Mouse (Mus musculus) lung, embryonic 16.5 days (tissue): Measurements from ENCODE around the gene Shld2. TPM values are rescaled to one million over a fixed set of nuclear protein-coding genes. Genes with fewer than 3 reads are reported as not detected.

Source experiments
- ATAC-seq: fragments of 200-750 bp; cut with Nextera tagmentation; 2 replicates; pipeline ENCODE4 v1.8.0; 2017; ENCODE audit warnings: low read depth, mild to moderate bottlenecking, moderate library complexity
- H3K27ac ChIP-seq: fragments of 300-500 bp; sonication (generic); 2 replicates; pipeline ENCODE4 v1.5.1; 2014; ENCODE audit warnings: mild to moderate bottlenecking, control low read depth, low read length
- H3K27me3 ChIP-seq: fragments of 300-500 bp; sonication (generic); 2 replicates; pipeline ENCODE4 v1.6.1; 2014; ENCODE audit warnings: low read depth, low read length, mixed read lengths; ENCODE audit not compliant: control insufficient read depth, insufficient read depth
- H3K36me3 ChIP-seq: fragments of 300-500 bp; sonication (generic); 2 replicates; pipeline ENCODE4 v1.6.1; 2014; ENCODE audit warnings: low read length; ENCODE audit not compliant: control insufficient read depth, insufficient read depth
- H3K4me1 ChIP-seq: fragments of 300-500 bp; sonication (generic); replicated peaks from 2 replicates; pipeline ENCODE4 v1.6.1; 2014; ENCODE audit warnings: low read length, mixed read lengths; ENCODE audit not compliant: control insufficient read depth, insufficient read depth
- H3K4me2 ChIP-seq: fragments of 300-500 bp; sonication (generic); 2 replicates; pipeline ENCODE4 v1.6.1; 2014; ENCODE audit warnings: low read depth, low read length, control low read depth
- H3K4me3 ChIP-seq: fragments of 300-500 bp; sonication (generic); 2 replicates; pipeline ENCODE4 v1.5.1; 2014; ENCODE audit warnings: mild to moderate bottlenecking, low read length, control low read depth
- H3K9ac ChIP-seq: fragments of 300-500 bp; sonication (generic); 2 replicates; pipeline ENCODE4 v1.6.1; 2014; ENCODE audit warnings: low read length, control low read depth
- H3K9me3 ChIP-seq: fragments of 300-500 bp; sonication (generic); 2 replicates; pipeline ENCODE4 v1.6.1; 2016; ENCODE audit warnings: low read length; ENCODE audit not compliant: control insufficient read depth
- WGBS: fragments of 180-500 bp; shearing (Covaris S2); extraction: QIAGEN DNeasy Blood & Tissue Kit; methylation state at CpG from one replicate; pipeline ENCODE4 v1.1.7; 2014; 5-methylcytosine and 5-hydroxymethylcytosine counted together
- polyA plus RNA-seq: library from polyadenylated mRNA; unstranded; fragments of >200 nt; fragmentation: Nextera tagmentation; extraction: Ambion mirVana; gene quantifications from 2 replicates; pipeline ENCODE4 v1.2.1, GENCODE M21; 2015

The Shld2 gene
- polyA plus RNA-seq, 1 experiment from 2014 or later: 9.9 TPM

DNA sequence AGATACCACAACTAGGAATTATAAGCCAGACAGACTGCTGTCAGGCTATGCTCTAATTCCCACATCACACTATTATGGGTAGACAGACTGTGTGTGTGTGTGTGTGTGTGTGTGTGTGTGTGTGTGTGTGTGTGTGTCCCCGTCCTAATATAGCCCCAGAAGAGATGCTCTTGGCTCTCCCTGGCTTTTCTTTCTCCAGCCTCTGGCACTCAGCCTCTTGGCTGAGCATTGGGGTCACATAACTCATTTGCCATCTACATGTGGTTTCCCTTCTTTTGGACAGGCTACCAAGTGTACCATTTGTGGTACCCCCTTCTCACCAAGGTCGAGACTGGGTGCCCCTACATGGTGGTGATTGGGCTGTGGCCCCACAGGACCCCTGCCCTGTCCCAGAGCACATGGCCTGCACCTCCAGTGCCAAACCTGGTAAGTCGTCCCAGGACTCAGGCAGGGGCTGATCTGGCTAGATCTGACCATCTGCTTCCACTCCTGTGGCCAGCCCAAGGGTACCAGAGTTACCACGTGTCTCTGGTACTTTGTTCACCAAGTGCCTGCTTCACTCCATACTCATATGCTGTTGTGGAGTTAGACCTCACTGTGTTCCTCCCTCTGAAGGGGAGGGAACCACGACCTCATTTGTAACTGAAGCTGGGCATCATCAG lies 88.7 kb downstream of the Shld2 start:
- H3K36me3 ChIP-seq: no peaks in the 10 kb centered on the region
- H3K27me3 ChIP-seq: peaks cover 19% of the 10 kb centered on the region
- no peak for ATAC-seq
- H3K27ac ChIP-seq: no peak overlapping the region
- no peaks in the 10 kb centered on the region for H3K9me3 ChIP-seq
- no peak overlapping the region for H3K4me2 ChIP-seq
- WGBS: 50% methylated on average over 5 of the region's 5 CpGs
- no peak overlapping the region for H3K4me3 ChIP-seq
- H3K4me1 ChIP-seq: peaks cover 7% of the 10 kb centered on the region; the same call in 1 of the 2 replicates
- no peak overlapping the region for H3K9ac ChIP-seq

DNA sequence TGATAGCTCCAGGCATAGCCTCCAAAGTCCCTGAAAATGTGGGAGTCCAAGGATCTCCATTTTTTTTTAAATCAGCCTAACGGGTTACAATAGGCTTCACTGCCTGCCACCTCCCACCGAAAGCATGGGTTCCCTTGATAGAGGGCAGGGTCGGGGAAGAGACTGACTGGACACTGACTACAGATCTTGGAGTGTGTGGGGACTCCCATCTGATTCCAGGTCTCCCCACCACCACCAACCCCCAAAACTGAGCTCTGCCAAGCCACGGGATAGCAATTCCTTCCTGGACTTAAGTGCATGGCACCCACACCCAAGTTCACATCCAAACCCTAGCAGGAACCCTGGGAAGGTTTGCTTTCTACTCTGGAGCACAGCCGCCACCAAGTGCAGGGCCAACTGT lies 89.9 kb downstream of the Shld2 start:
- Histone ChIP-seq H3K36me3 (no peaks in the 10 kb centered on the region), H3K4me1 (peaks cover 10% of the 10 kb centered on the region; the same call in 1 of the 2 replicates), H3K9ac (no peak overlapping the region), H3K9me3 (no peaks in the 10 kb centered on the region), H3K4me2 (peak overlapping the region; percentile 64; the same call in 1 of the 2 replicates), H3K4me3 (no peak overlapping the region), H3K27me3 (peaks cover 19% of the 10 kb centered on the region), H3K27ac (no peak overlapping the region)
- no peak for ATAC-seq
- 69% methylated on average over 5 of the region's 5 CpGs for WGBS

DNA sequence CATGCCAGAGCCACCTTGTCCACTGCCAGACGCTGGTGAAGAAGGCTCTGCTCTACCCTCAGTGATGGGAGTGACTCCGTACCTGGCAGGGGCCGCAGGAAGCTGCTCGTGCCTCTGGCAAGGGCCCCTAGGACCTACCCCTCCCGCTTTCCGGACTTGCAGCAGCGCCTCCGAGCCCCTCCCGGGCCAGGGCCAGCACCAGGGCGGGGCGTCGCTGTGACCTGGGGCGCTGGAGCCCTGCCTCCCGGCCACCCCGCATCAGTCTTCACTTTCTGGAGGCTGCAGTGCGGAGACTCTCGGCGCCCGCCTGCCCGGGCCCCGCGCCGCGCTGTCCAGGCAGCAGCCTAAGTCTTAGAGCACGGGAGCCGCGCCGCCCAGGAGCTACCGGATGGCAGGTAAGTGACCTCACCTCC lies 90.5 kb downstream of the Shld2 start:
- H3K4me1 ChIP-seq: peaks cover 10% of the 10 kb centered on the region; the same call in 1 of the 2 replicates
- H3K9ac ChIP-seq: peak overlapping the region; percentile 48
- WGBS: 2% methylated on average over 29 of the region's 29 CpGs
- H3K4me3 ChIP-seq: peak overlapping the region; percentile 41
- no peak overlapping the region for H3K27ac ChIP-seq
- no peaks in the 10 kb centered on the region for H3K9me3 ChIP-seq
- H3K27me3 ChIP-seq: peaks cover 19% of the 10 kb centered on the region
- ATAC-seq: no peak
- peak overlapping the region; percentile 64 for H3K4me2 ChIP-seq
- H3K36me3 ChIP-seq: no peaks in the 10 kb centered on the region

DNA sequence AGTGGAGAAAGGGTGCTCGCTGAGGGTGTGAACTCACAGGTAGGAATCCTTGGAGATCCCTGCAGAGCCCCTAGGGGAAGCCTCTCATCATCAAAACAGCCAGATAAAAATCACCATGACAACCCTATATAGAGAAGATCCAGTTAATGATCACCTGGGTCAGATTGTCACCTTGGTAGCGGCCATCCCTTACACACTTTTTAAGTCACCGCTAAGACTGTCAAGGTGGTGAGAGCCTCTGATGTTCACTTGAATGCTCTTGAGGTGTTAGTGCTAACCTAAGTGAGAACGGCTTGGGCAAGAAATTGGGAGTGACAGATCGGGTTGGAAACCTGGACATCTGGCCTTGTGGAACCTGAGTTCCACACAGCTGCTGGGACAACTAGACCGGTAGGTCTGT lies 91.0 kb downstream of the Shld2 start, which contains the start of gene Syt15:
Gene Syt15 (plus strand): TSS at position 301 of the 400 bp plus-strand sequence.
- Histone ChIP-seq H3K36me3 (no peaks in the 10 kb centered on the region), H3K4me2 (peak within 1 kb of the TSS; percentile 64), H3K4me1 (peaks cover 10% of the 10 kb centered on the region; the same call in 1 of the 2 replicates), H3K9me3 (no peaks in the 10 kb centered on the region), H3K9ac (peak within 1 kb of the TSS; percentile 48), H3K27me3 (peaks cover 19% of the 10 kb centered on the region), H3K4me3 (peak within 1 kb of the TSS; percentile 41), H3K27ac (no peak within 1 kb of the TSS)
- WGBS: 52% methylated on average over 6 of the region's 6 CpGs
- no peak for ATAC-seq

DNA sequence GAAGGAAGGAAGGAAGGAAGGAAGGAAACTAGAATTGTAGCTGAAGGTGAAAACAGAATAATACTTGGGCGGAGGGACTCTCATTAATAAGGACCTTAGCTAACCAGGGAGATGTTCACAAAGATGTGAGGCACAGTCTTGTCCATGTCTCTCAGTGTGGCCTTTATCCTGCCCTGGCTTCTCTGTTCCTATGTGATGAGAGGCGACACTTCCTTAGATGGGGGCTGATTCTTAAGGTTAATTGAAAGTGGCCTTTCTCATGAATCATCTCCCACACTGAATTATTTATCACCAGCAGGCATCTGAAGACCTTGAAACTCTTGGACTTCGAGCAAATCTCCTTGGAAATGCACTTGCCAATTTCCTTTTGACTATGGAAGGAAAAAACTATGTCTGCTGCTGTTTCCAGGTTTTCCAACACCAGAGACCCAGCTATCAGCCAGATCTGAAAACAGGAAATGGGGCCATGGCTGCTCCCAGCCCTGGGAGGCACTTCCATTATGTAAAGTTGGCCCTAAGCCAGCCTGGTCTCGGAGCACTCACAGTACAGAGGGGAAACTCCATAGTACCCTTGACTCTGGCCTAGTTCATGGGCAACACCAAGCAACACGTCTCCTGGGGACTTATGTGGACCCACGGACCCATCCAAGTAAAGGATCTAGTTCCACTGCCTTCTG lies 94.7 kb downstream of the Shld2 start:
- peak overlapping the region; percentile 21 for H3K27ac ChIP-seq
- no peak overlapping the region for H3K9ac ChIP-seq
- no peak overlapping the region for H3K4me2 ChIP-seq
- ATAC-seq: peak; percentile 91
- H3K4me3 ChIP-seq: no peak overlapping the region
- H3K27me3 ChIP-seq: peaks cover 17% of the 10 kb centered on the region
- 44% methylated on average over 6 of the region's 6 CpGs for WGBS
- H3K36me3 ChIP-seq: no peaks in the 10 kb centered on the region
- H3K4me1 ChIP-seq: peaks cover 10% of the 10 kb centered on the region; the same call in 1 of the 2 replicates
- H3K9me3 ChIP-seq: no peaks in the 10 kb centered on the region

DNA sequence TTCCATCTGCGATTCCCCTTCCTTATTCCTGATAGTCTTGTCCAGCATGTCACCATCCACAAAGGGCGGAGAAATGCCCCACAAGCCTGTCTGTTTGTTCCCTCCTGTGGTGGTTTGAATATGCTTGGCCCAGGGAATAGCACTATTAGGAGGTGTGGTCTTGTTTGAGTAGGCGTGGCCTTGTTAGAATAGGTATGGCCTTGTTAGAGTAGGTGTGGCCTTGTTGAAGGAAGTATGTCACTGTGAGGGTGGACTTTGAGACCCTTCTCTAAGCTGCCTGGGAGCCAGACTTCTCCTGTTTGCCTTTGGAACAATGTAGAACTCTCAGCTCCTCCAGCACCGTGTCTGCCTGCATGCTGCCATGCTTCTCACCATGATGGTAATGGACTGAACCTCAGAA lies 100.4 kb downstream of the Shld2 start:
- Histone ChIP-seq H3K4me2 (no peak overlapping the region), H3K4me1 (no peaks in the 10 kb centered on the region), H3K27me3 (no peaks in the 10 kb centered on the region), H3K27ac (no peak overlapping the region), H3K9me3 (no peaks in the 10 kb centered on the region; the same call in 1 of the 2 replicates), H3K4me3 (no peak overlapping the region), H3K36me3 (no peaks in the 10 kb centered on the region), H3K9ac (no peak overlapping the region)
- ATAC-seq: no peak
- 88% methylated on average over 4 of the region's 4 CpGs for WGBS

DNA sequence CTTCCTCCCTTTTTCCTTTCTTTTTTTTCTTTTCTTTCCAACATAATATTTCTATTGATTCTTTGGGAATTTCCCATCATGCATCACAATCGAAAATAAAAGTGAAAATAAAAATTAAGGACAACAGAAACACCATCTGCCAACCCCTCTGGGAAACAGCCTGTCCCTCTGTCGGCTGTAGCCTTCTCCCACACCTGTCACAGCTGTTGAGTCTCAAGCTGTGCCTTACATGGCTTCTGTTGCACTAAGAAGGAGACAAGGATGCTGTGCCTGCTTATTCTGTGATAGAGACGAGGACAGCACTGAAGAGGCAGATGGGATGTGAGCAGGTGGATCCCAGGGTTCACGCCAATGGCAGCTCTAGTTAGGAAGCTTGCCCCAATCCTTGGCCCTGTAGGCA lies 101.2 kb downstream of the Shld2 start:
- Histone ChIP-seq H3K27ac (no peak overlapping the region), H3K4me2 (no peak overlapping the region), H3K27me3 (no peaks in the 10 kb centered on the region), H3K4me1 (no peaks in the 10 kb centered on the region), H3K4me3 (no peak overlapping the region), H3K9ac (no peak overlapping the region), H3K9me3 (no peaks in the 10 kb centered on the region; the same call in 1 of the 2 replicates), H3K36me3 (no peaks in the 10 kb centered on the region)
- no peak for ATAC-seq
- 55% methylated on average over 4 of the region's 4 CpGs for WGBS

DNA sequence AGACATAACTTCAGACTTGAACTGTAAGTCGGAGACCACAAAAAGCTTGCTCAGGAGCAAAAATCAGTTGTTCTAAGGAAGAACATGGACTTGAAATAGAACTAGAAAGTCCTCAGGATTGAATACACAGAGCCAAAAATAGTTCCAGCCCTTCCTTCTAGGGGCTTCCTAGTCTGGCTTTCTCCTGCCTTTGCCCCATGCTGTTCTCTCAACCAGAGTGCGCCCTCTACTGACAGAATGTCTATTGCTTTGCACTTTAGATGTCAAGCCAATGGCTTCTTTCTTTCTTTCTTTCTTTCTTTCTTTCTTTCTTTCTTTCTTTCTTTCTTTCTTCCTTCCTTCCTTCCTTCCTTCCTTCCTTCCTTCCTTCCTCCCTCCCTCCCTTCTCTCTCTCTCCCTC lies 101.6 kb downstream of the Shld2 start:
- H3K4me2 ChIP-seq: no peak overlapping the region
- no peaks in the 10 kb centered on the region for H3K36me3 ChIP-seq
- no peaks in the 10 kb centered on the region; the same call in 1 of the 2 replicates for H3K9me3 ChIP-seq
- 50% methylated on average over 2 of the region's 2 CpGs for WGBS
- no peak for ATAC-seq
- H3K4me3 ChIP-seq: no peak overlapping the region
- H3K4me1 ChIP-seq: no peaks in the 10 kb centered on the region
- H3K27me3 ChIP-seq: no peaks in the 10 kb centered on the region
- H3K27ac ChIP-seq: no peak overlapping the region
- no peak overlapping the region for H3K9ac ChIP-seq

DNA sequence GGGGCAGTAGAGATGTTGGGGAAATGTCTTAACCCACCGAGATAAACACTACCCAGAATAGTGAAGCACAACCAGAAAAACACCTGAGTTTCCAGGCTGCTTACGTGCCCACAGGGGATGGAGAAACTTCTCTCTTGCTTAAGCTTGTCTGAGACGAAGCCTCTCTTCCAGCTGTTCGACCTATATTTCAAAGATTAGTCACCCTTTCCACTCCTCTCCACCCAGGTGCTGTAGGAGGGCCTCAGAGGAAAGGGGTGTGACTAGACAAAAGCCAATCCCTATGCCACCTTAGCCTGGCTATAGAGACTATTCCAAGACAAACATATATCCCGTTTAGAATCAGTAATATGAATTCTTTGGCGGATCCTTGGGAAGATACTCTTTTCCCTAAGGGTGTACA lies 102.3 kb downstream of the Shld2 start:
- H3K9me3 ChIP-seq: no peaks in the 10 kb centered on the region; the same call in 1 of the 2 replicates
- H3K4me2 ChIP-seq: no peak overlapping the region
- 71% methylated on average over 6 of the region's 6 CpGs for WGBS
- no peak for ATAC-seq
- no peak overlapping the region for H3K4me3 ChIP-seq
- no peaks in the 10 kb centered on the region for H3K27me3 ChIP-seq
- no peak overlapping the region for H3K9ac ChIP-seq
- no peaks in the 10 kb centered on the region for H3K36me3 ChIP-seq
- no peak overlapping the region for H3K27ac ChIP-seq
- no peaks in the 10 kb centered on the region for H3K4me1 ChIP-seq
